Mouse (Mus musculus) layer of hippocampus, postnatal 25 days (tissue): Measurements from ENCODE around the gene Twist2. TPM values are rescaled to one million over a fixed set of nuclear protein-coding genes. Genes with fewer than 3 reads are reported as not detected.

Experiments
- DNase-seq, 2 experiments: peaks; one replicate each; pipeline ENCODE4 v3.0.0; 2022; ENCODE audit warnings: mixed read lengths in 2 of 2, low spot score in 1 of 2; ENCODE audit errors: extremely low spot score in 1 of 2
- total RNA-seq, 2 experiments: library from RNA; stranded (reverse); gene quantifications; 2 replicates each; pipeline ENCODE4 v1.2.3; 2021

Twist2 gene
- total RNA-seq, 2 experiments from 2014 or later: 1.3 to 1.5 TPM

DNA sequence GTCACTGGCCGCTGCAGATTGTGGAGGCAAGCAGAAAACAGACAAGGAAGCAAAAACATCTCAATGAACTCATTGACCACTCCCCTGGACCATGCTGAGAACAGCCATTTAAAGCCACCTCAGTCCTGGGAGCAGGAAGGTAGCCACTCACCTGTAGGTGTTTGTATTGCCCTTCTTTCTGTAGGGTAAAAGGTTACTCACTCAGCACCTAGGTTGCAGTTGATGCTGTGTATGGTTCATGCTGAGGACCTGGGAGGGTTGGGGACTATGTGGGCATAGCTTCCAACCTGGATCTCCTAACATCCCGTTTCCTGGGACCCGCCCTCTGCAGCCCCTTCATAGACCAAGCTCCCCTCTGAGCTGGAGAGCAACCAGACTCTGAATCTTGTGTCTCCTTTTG, 14.8 kb downstream of the Twist2 start:
- DNase-seq: no peak

DNA sequence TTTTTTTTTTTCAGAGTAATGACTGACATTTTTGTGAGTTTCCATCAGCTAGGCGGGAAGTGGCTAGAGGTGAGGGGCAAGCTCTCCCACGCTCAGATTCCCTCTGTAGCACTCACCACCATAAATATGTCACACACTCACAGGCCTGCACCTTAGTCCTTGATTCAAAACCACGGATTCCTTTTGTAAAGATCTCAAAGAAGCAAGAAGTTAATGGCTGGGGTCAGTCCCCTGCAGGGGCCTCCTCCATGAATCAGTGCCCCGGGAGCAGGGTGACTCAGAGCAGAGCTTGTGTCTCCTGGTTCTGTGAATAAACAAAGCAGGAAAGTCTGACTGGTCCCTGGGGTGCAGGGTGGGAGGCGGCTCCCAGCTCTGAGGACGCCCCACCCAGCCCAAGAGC, 15.3 kb downstream of the Twist2 start:
- DNase-seq: no peak

DNA sequence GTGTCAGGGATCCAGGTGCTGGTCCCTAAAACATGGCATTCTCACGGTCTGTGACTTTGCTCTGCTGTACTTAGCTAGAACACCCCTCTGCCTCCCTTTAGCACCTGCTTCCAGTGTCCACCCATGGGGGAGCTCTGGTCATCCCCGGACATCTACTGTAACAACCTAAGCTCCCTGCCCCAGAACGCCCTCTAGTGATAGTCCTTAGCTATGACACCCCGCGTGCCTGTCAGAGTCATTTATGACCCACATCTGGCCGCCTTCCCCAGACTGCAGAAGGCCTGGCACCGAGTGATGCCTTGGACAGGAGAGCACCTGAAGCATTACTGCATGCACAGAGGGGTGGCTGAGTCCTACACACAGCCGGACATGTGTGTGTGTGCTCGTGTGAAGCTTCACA, 18.0 kb downstream of the Twist2 start:
- DNase-seq: no peak

DNA sequence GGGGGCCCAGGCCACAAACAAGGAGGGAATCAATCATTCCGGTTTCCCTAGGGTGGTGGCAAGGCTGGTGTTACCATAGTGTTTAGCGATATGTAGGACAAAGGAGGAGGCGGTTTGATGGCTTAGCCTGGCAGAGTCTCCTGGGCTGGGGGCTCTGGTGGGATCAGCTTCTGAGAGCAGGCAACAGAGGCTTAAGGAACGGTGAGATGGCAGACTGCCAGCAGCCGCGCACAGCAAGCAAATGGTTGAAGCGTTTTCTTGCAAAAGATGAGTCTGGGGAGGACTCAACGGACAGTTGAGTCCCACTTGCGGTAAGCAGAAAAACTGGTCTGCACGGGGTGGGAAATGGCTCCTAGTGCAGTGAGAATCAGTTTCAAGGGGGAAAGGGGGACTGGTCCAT, 19.3 kb downstream of the Twist2 start:
- DNase-seq: no peak

DNA sequence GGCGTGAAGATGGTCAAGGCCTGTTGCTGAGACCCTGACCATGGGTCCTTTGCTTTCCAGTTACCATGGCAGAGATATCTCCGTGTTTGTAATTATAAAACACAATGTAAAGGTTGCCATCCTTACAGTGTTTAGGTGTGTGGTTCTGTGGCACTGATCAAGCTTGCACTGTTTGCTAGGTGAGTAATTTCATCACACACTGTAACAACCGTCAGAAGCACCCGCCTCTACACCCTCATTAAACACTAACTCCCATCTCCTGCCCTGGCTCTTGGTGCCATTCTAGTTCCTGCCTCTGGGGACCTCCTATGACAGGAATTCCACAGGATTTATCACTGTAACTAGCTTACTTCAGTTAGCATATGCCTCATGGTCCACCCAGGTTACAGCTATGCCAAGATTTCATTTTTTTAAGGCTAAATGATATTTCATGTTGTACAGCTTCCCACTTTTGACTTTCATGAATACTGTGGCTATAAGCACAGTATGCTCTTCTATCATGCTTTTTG, 21.1 kb downstream of the Twist2 start:
- DNase-seq: no peak

DNA sequence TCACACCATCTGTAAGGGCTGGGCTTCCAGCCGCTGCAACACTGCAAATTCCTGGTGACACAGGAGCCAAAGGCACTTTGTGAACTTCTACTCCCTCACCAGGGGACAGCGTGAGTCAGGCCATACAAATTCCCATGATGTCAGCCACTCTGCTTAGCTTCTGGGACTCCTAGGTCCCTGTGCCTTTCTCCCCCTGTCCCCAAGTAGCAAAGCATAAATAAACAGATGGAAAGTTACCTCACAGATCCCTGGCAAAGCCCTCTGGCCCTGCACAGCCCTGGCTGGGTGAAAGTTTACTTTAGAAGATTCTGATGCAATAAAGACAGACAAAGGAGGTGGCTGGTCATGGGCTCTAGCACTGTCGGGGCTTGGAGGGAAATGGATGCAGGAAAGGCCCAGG, 22.3 kb downstream of the Twist2 start:
- no peak for DNase-seq

DNA sequence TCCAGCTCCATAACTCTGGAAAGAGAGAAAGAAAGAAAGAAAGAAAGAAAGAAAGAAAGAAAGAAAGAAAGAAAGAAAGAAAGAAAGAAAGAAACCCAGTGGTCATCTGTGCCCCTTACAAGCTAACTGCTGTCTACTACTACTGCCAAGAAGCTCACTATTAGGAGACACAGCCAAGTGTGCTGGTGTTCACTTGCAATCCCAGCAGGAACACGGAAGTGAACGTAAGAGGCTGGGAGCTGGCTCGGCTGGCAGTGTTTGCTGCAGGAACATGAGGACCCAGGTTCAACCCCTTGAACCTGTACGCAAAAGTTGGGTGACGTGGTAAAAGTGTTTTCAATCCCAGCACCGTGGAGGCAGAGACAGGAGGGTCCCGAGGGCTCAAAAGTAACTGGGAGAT, 22.7 kb downstream of the Twist2 start:
- DNase-seq: no peak

DNA sequence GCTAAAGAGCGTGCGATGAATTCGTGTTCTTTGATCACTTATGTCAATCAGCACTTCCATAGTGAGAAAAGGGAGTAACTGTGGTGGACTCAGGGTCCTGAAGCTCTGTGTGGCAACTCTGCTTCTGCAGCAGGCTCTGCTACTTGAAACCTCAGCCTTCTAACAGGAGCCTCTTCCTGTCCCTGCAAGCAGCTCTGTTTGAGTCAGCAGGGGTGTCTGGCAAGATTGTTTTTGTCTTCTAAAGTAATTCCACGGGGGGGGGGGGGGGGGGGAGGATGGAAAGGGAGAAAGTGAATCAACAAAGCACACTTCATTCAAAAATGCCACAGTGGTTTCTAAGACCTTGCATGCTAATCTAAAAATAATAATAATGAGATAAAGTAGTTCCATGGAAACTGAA, 24.0 kb downstream of the Twist2 start:
- no peak for DNase-seq

DNA sequence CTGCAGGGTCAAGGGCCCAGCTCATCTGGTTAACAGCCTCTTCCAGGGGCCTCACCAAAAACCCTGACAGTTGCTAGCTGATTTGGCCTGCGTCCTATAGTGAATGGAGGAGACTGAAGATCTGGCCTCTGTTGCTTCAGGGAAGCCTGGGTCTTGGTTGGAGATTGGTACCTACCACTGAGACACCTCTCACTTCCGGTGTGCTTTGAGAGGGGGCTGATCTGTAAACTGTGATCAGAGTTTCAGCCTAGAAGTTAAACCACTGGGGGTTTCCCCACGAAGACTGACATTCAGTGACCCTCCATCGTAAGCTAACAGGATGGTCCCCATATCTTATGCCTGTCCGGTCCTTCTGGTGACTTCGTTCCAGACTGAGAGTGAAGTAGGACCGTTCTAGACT, 30.7 kb downstream of the Twist2 start:
- DNase-seq: no peak

DNA sequence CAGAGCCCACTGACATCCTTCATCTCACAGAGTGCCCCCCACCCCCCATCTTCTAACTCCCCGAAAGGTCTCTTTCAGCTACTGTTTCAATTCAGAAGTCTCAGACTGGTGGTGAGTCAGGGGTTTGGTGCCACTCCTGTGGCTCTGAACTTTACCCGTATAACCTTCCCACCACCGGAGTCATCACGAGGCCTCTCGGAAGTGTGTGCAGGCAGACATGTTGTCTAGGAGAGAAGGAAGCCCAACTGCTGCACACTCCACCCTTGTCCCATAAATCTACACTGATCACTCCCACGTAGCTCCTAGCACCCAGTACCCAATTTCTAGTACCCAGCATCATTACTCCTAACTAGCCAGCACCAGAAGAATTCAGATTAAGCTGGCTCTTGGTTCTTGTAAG, 38.3 kb downstream of the Twist2 start:
- DNase-seq: no peak

DNA sequence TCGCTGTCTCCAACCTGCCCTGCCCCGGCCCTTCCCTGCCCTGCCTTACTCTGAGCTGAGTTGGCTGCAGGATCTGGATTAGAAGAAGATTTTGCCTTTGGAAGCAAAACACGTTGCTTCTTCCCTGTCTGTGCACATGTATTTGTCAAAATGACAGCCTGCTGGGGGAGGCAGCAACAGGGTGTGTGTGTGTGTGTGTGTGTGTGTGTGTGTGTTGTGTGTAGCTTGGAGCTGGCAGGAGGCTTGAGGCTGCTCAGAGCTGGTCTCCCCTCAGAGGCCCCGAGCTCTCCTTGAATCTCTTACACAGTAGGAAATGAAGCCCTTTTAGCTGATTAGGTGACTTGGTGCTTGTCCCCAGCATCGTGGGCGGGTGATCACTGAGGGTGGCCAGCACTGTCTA, 38.7 kb downstream of the Twist2 start:
- peak in 1 of 2 experiments; percentile 20 for DNase-seq

DNA sequence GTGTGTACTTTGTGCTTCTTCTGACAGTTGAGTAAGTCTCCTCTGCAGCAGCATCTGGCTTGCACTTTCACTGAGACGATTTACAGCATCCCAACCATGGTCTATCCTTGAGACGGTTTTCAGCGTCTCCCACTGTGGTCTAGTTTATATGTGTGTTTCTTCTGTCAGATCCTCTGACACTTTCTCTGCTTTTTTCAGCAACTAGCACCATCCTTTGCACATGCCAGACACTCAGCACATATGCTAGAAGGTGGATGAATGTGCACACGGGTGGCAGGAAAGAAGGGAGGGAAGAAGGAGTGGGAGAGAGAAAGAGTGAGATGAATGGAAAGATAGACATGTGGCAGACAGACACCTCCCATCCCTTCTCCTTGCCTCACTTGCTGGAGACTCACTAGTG, 43.0 kb downstream of the Twist2 start:
- DNase-seq: no peak

DNA sequence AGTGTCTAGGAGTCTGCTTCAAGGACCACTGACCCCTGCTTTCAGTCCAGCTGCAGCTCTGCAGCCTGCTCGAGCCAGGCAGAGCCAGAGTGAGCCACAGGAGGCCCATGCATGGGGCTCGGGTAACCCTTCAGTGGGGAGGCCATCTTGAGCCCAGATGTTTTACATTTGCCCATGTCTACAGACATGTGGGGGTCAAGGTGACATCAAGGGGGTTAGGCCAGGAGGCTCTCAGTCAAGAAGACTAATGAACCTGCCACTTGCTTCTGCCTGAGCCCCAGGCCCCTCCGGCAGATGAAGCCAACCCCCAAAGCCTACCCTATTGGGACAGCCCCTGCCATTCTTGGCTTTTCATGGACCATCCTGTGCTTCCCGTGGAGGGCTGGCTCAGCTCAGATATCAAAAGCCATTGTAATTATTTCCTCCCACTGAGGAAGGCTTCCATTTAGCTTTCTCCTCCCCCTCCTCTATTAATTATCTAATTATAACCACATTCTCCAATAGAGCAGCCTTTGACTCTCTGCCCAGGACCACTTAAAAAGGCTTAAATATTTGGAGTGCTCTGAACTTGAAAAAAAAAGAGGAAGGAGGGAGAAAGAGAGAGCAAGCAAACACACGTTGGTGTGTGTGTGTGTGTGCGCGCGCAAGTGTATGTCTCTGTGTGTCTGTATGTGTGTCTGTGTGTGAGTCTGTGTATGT, 43.6 kb downstream of the Twist2 start:
- DNase-seq: no peak

DNA sequence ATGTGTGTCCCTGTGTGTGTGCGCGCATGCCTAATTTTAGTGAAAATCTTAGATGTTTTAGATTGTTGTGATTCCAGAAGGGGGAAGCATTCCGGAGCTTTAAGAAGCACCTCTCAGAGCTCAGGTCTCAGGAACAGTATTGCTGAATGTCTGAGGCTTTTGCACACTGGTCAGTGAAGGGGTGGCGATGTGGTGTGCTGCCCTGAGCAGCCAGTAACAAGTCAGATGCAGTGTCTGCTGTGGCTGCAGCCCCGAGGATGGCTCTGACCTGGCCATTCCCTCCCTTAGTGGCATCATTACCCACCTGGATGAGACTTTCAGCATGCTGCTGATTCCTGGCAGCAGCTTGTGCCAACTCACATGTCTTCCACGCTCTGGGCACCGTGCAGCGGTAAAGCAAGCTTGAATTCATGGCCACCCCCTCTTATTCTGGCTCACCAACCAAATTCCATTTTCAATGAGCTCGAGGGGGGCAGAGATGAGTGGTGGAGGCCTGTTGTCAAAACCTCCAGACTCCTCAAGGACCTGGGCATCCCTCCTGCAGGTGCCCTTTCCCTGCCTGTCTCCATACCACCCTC, 44.2 kb downstream of the Twist2 start:
- DNase-seq: no peak

DNA sequence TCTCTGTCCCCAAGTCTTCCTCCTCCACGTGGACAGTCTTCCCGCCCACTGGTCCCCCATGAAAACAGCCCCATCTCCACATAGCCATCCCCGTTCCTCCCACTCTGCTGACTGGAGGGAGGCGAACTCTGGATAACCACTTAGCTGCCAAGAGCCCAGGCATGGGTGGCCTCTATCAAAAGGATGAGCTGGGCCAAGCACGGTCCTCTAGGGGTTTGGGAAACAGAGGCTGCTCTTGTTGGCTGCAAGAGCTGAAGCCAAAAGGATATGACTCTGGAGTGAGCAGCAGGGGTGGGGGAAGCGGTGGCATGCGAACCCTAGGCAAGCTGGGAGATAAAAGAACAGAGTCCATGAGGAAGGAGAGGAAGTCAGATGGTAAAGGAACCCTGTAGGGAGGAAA, 50.0 kb downstream of the Twist2 start:
- DNase-seq: no peak

DNA sequence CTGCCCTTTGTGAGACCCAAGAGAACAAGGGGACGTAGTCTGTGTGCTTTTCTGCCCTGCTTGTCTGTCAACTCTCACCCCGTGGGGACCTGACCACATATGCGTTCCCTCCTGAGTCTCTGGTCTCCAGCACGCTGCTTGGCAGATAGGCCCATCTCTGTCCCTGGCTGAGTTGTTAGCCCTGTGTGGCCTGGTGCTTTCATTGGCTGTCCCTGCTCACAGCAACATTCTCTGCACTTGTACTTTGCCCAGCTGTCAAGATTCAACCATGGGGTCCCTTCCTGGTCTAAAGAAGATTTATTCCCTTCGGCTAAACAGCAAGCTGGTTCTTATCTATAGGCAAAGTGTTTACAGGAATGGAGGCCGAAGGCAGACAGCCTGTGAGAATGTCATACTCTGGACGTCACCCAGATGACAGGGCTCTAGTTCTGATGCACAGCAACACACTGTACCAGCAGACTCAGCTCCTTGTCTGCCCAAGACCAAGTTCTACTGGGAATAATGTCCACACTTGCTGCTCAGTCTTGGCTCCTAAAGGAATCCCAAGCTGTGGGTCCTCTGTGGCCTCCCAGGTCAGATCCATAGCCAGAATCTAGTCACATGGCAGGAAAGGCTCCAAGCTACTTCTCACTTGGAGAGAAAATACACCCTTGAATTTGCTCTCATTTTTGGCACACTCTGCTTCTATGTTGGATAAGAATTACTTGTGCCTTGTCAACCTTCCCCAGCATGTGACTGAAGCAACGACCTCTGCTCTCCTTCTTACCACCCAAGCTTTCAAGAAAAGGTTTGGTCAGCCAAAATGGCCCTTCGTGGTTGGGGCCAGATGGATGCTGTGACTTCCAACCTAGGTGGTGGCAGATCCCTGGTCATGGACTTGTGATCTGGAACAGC, 55.8 kb downstream of the Twist2 start:
- DNase-seq: no peak

DNA sequence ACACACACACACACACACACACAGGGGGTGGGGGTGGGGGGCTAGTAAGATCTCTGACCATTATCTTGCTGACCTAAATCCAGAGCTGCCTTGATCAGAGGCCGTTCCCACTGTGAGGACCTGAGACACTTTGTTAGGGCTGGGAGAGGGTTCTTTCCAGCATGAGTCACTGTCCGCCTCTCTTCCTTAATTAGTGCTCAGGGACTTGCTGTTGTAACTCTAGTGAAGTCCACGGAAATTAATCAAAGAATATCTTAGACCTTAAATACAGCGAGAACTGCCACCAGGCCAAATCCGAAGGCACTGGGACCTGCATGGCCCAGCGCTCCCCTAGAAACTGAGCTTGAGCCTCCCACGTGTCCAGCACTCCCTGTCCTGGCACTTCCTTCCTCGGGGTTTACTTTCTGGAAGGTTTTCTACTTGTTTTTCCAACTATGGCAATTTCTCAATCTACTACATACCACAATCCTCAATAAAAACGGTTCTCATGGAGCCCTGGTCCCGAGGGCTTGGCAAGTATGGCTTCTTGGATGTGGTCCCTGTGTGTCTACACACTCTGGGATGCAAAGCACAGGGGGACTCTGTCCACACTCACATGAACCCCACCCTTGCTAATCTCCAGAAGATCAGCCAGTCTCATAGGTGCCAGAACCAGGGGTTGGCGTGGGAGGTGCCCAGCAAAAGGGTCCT, 57.0 kb downstream of the Twist2 start:
- DNase-seq: no peak

DNA sequence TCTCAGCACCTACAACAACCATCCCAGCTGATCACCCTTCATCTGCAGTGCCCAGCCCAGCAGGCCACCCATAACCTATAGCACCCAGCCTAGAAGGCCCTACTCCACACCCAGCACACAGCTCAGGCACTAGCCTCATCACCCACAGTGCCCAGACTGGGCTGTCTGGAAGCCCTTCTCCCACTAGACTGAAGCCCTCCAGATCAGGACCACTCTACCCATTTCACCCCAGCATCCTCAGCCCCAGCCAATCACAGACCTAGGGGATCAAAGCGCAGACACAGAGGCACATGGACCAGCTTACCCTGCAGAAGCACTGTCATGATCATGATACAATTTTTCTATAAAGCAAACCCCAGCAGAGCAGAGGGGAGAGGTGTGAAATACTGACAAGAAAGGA, 57.6 kb downstream of the Twist2 start:
- no peak for DNase-seq

DNA sequence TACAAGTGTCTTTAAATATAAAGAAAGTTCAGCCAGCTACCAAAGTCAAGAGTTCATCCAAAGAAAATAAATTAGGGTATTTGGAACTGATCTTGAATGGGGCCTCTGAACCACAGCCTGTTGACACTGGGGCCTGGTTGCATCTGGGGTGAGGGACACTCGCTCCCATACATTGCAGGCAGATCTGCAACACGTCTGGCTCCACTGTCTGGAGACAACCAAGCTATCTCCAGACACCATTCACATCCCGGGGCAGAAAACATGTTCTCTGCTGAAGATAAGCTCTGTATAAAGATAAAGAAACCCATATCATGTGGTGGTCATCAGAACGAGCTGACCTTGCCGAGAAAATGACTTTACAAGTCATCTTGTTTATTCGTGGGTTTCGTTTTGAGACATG, 60.2 kb downstream of the Twist2 start:
- DNase-seq: no peak

DNA sequence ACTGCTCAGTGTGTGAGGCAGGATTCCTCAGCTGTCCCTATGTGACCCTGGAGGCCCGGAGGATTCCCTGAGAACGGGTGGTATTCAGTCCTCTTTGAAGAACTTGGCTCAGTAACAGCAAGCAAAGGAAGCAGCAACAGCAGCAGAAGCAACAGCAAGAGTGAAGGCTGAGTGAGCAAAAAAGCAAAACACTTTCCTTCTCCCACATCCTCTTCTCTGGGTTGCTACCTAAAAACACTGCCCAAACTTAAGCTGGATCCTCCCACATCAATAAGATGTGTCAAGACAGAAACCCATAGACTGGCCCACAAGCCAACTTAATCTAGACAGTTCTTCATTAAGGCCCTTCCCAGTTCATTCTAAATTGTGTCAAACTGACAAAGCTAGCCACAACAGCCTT, 64.7 kb downstream of the Twist2 start:
- no peak for DNase-seq

DNA sequence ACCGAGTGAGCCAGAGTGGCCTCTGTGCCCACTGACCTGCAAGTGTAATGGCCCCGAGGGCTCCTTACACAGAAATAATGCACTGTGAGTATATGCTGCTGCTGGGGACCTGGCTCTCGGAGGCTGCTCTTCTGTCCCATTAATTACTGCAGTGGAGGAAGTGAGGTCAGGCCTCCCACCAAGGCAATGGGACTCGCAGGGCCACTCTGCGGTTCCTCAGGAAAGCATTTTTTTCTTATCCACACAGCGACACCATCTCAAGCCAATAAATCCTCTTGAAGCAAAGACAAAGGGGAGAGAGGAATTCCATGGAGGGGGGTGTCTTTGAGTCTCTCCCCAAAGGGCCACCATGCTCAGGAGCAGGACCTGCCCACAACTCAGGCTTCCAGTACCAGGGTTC, 69.8 kb downstream of the Twist2 start:
- no peak for DNase-seq
